Mouse (Mus musculus) c-Kit-positive CD71-negative TER-119-negative erythroid progenitor cells, embryonic 14.5 days (primary cell): Measurements from ENCODE around the gene Dcdc2b.

ENCODE experiments used
- DNase-seq: peaks from one replicate; pipeline ENCODE4 v3.0.0-alpha.2; 2013; ENCODE audit warnings: low read depth

Gene Dcdc2b

GRCm38 (mm10) chr4:129614093-129614492, at the start of gene Dcdc2b:
Dcdc2b (minus strand) TSS chr4:129614257.
- no peak for DNase-seq

GRCm38 (mm10) chr4:129662255-129662813, 48.3 kb upstream of the Dcdc2b start:
- no peak for DNase-seq

GRCm38 (mm10) chr4:129661584-129661983, 47.5 kb upstream of the Dcdc2b start:
- DNase-seq: no peak

- no peak for DNase-seq
Measured at GRCm38 (mm10) chr4:129654770-129655169, 40.7 kb upstream of the Dcdc2b start.

- no peak for DNase-seq
Measured at GRCm38 (mm10) chr4:129650359-129650758, 36.3 kb upstream of the Dcdc2b start.

- no peak for DNase-seq
Measured at GRCm38 (mm10) chr4:129648656-129649055, 34.6 kb upstream of the Dcdc2b start.

GRCm38 (mm10) chr4:129645204-129645603, 31.1 kb upstream of the Dcdc2b start:
- no peak for DNase-seq

- DNase-seq: no peak
Measured at GRCm38 (mm10) chr4:129641756-129642155, 27.7 kb upstream of the Dcdc2b start.

GRCm38 (mm10) chr4:129640638-129641467, 26.8 kb upstream of the Dcdc2b start, which contains the start of gene Txlna:
Txlna (minus strand) TSS chr4:129641065.
- peak; percentile 96 for DNase-seq

GRCm38 (mm10) chr4:129640101-129640637, 26.1 kb upstream of the Dcdc2b start:
- no peak for DNase-seq

GRCm38 (mm10) chr4:129639221-129639620, 25.2 kb upstream of the Dcdc2b start:
- DNase-seq: no peak

- DNase-seq: no peak
Measured at GRCm38 (mm10) chr4:129633852-129634251, 19.8 kb upstream of the Dcdc2b start.

GRCm38 (mm10) chr4:129631867-129632266, 17.8 kb upstream of the Dcdc2b start:
- DNase-seq: no peak

- no peak for DNase-seq
Measured at GRCm38 (mm10) chr4:129630944-129631343, 16.9 kb upstream of the Dcdc2b start.

- no peak for DNase-seq
Measured at GRCm38 (mm10) chr4:129626035-129626434, 12.0 kb upstream of the Dcdc2b start.

GRCm38 (mm10) chr4:129625496-129625895, 11.4 kb upstream of the Dcdc2b start:
- no peak for DNase-seq

- DNase-seq: no peak
Measured at GRCm38 (mm10) chr4:129625029-129625370, 10.9 kb upstream of the Dcdc2b start.

GRCm38 (mm10) chr4:129624281-129625028, 10.4 kb upstream of the Dcdc2b start:
- peak; percentile 83 for DNase-seq

GRCm38 (mm10) chr4:129623681-129624091, 9.6 kb upstream of the Dcdc2b start, which contains the start of gene Ccdc28b:
Ccdc28b (minus strand) TSS chr4:129623947.
- no peak for DNase-seq

- no peak for DNase-seq
Measured at GRCm38 (mm10) chr4:129622803-129623535, 8.9 kb upstream of the Dcdc2b start.

- no peak for DNase-seq
Measured at GRCm38 (mm10) chr4:129622120-129622802, 8.2 kb upstream of the Dcdc2b start.
